Mouse (Mus musculus): ENCODE results near the gene Mfn2.

GRCm38 (mm10) chr4:147909486-147909885 is 5.0 kb upstream of the Mfn2 start:
- no peak for TF ChIP-seq ETS1 (conservative IDR thresholded peaks at IDR 0.05; ENCODE audit: low read depth, low read length)
- TF ChIP-seq USF1 (IDR thresholded peaks at IDR 0.05; ENCODE audit: low read depth, low read length), result no peak
- no peak for TF ChIP-seq MYC (IDR thresholded peaks at IDR 0.05; ENCODE audit: low read depth, low read length)
- TF ChIP-seq POLR2AphosphoS2 (IDR thresholded peaks at IDR 0.05; ENCODE audit: low read depth, low read length), result no peak
- no peak for TF ChIP-seq TBP (conservative IDR thresholded peaks at IDR 0.05; ENCODE audit: low read depth, low read length)
- no peak for TF ChIP-seq POLR2A (IDR thresholded peaks at IDR 0.05; ENCODE audit: low read depth, low read length)

Measured in CH12.LX (cell line).